Mouse (Mus musculus): ENCODE results near the gene Nos1ap. TPM values are rescaled to one million over a fixed set of nuclear protein-coding genes. Genes with fewer than 3 reads are reported as not detected.

Gene Nos1ap
- total RNA-seq, 2 experiments from 2014 or later: 21.8 to 24.0 TPM

DNA sequence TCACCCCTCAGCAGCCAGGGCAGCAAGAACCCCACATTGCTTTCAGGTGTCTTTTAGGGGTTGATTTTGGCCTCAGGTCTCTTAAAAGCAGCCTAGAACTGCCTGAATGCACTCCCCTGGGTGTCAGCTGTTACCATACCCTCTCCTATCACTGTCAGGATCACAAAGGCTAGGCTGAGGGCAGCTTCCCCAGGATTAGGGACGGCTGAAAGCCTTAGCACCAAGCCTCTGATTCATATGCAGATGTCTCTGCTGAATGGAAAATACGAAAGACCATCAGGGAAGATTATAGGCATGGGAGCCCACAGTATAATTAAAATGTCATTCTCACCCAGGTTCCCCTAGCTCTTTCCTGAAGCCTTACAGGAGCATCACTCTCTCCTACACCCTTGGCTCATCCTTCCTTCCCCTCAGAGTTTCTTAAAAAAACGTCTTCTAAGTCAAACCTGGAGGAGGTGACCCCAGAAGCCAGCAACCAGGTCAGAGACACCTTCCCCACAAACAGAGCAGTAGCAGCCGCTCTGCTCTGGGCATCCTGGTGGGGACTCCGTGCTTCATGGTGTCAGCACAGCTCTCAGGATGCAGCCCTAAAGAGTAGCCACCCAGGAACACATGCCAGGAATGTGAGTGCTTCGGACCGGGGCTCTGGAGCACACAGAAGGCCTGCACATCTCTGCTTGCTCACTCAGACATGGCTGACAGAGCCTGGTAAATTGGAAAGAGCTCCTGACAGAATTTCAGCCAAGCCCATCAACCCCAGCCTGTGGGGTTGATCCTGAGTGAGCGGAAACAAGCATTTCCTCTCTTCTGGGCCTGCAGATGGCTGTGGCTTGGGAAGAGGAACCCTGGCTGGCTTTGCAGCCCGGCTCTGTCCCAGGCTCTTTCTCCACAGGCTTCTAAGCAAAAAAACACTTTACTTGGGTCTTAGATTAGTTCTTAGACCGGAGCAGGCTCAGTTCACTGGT lies 111.7 kb downstream of the Nos1ap start:
- DNase-seq: peak; percentile 24 to 30

DNA sequence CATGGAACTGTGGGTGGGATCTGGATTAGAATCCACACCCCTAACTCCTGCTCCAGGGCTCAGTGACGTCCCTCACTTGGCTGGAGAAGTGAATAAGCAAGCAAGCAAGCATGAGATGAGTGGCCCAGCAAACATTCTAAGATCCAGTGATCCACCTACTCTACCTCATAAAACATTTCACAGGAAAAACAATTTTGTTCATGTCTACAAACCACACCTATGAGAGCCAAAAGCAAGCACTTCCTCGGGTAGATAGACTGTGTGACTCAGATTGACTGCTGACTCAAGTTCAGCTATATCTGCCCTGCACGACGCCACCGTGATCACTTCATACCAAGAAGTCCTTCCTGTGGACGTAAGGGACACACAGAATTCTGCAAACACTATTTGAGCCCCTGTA lies 116.2 kb downstream of the Nos1ap start:
- intact Hi-C loops (cut with DNase I): no loop called here
- DNase-seq: no peak

More for the DNA sequence above, 111.7 kb downstream of the Nos1ap start:
- intact Hi-C loops (cut with DNase I): no loop called here

DNA sequence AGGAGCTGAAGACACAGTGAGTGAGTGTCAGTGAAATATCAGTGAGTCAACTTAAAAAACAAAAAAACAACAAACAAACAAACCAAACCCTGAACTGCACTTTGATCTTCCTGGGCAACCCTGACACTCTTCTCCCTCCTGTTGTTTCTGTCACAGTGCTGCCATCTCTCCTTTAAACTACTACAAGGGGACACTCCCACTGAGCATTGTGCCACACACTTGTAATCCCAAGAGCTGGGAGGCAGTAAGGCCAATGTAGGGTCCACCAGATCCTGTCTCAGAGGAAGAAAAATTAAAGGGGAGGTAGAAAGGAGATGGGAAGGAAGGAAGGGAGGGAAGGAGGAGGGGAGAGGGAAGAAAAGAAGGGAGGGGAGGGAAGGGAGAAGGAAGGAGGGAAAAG lies 116.8 kb downstream of the Nos1ap start:
- intact Hi-C loops (cut with DNase I): no loop called here
- no peak for DNase-seq

DNA sequence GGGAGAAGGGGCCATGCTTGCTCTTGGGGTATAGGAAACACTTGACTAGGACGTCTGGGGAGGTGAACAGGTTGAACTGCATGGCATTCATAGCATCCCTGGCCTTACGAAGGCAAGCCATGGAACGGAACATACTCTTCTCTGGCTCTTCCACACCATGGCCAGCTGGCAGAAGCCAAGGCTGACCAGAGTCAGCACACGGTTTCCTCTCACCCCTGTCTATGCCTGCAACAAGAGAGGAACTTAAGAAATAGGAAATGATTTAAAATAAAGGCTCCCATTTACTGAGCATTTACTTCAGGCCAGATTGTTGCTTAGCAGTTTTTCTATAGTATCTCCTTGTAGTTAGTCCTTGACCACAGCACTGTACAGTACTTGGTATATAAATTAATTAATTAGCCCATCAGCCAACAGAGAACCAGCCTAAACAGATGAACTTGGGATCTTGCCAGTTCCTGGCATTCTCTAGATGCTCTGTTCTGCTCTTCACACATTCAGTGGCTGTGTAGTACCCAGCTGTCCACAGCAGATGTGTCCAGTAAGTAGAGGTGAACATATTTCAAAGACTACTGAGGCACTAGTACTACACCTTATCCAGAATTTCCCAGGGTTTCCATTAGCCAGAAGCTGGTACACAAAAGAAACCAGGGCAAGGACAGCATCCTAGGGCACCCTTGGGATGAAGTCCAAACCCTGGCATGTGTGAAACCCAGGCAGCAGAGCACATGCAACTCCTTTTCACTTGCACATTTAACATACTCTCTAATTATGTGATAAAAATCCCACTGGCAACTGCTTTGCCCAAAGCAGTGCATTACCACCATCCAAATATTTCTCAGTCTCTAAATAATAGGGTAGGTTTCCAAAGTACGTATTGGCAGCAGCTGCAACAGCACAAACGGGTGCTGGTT lies 123.3 kb downstream of the Nos1ap start:
- intact Hi-C loops (cut with DNase I): no loop called here
- DNase-seq: no peak

DNA sequence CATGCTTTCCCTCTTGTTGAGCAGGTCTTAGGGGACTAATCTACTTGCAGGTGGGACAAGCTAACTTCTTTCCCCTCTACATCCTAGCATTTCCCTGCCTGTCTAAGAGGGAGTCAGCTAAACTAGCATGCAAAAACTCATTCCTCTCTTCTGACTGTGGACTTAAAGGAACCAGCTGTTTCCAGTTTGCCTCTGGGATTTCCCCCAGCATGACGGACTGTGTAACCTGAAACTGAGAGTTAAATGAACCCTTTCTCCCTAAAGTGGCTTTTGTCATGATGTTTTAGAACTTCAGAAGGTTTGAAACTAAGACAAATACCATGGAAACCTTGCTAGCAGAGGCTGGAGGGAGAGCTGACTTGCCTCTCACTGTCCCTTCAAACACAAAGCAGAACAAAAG lies 127.5 kb downstream of the Nos1ap start:
- no peak for DNase-seq
- intact Hi-C loops (cut with DNase I): no loop called here

DNA sequence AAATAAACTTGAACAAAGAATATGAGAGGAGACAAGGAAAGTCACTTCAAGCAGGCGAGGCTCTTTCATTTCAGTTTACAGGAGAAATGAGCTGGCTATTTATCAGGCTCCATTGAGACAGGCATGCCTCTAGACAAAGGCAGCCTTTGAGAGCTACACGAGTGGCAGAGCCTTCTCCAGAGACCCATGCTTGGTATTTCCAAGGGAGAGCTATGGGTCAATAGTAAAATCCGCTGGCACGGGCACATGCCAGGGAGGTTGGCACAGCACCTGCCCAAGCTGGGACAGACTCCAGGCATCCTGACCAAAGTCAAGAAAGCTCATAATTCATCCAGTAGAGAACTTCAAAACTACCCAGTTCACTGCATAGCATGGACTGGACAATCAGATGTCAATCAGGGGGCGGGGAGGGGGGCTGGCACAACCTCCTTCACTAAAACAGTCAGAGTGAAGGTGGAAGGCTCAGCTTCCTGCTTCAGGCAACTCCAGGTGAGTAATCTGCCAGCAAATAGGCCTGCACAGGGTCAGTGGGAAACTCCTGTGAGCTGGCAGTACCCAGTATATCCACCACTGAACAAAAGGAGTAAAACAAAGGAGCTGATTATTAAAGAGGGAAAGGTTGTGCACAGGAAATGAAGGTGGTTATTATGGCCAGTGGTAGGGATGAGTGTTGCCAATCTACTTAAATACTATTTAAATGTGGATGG lies 129.6 kb downstream of the Nos1ap start:
- DNase-seq: peak in 1 of 2 experiments; percentile 44
- intact Hi-C loops (cut with DNase I): no loop called here

DNA sequence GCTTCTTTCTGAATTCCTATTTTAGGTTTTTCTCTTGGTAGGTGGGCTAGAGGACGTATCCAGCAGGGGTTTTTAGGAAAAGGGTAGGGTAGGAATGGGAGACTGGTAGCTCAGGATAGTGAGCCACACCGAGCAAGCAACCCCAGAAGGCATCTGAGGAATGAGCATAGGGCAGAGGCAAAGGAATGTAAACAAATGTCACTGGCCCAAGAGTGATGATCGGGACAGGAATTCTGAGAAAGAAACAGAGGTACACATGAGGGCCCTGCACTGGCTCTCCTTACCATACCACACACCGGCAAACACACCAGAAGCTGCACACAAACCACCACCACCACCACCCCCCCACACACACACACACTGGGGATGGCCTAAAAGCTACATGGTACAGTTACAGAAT lies 132.0 kb downstream of the Nos1ap start:
- intact Hi-C loops (cut with DNase I): no loop called here
- no peak for DNase-seq

DNA sequence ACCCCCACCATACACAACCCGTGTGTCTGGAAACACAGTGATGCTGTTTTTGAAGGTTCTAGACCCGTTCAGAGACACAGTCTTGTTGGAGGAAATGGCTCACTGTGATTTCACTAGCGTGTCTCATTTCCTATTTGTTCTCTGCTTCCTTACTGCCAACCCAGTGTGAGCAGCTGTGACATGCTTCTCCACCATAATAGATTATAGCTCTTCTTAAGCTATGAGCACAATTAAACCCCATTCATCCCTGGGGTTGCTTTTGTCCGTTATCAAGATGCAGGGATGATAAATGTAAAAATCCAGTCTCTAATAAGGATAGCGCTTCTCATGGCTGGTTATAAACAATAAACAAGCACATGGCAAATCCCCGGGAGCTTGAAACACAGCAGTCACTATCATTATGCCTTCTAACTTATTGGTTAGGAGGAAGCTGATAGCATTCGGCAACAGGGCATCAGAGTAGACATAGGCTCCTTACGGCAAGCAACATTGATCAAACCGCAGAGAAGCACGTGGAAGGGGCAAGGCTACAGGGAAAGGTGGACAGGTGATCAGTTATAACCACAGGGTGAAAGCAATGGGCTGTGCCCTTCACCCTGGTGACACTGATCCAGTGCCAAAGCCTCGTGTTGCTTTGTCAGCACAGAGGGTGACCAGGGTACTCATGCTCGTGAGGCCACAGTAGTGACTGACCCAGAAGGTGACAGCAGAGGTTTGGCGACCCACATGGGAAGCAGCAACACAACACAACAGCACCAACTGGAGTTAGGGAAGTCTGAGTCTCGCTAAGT lies 133.6 kb downstream of the Nos1ap start:
- no peak for DNase-seq
- intact Hi-C loops (cut with DNase I): no loop called here

DNA sequence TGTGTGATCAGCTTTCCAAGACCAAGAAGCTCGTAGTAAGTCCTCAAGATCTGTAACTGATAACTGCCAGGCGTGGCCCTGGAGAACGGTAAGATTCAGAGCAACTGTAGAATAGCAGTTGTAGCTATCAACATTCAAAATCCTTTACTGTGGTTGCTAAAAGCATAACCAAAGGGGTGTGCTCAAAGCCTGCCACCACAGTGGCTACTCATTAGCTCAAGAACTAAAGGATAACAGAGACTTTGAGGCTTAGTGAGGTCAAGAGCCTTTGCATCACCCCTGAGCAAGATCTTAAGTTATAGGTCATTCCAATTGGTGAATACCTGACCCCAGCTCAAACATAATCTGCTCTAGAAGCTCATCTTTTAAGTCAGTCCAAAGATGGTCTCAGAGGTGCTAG lies 134.3 kb downstream of the Nos1ap start:
- no peak for DNase-seq
- intact Hi-C loops (cut with DNase I): no loop called here

DNA sequence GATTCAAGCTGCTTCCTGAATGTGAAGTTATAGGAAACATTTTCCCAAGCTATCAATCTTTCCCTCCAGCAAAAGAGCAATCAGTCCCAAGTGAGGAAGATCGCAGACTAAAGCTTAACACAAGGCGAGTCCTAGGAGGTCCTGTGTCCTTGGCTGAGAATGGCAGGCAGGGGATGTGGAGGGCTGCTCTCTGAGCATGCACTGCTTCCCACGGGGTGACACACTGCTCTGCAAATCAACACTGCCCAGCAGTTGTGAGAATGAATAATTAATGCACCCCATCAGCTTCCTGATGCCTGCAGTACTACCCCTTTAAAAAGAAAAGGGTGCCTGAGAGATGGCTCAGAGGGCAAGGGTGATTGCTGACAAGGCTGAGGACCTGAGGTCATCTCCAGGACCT lies 136.2 kb downstream of the Nos1ap start:
- intact Hi-C loops (cut with DNase I): no loop called here
- DNase-seq: no peak

DNA sequence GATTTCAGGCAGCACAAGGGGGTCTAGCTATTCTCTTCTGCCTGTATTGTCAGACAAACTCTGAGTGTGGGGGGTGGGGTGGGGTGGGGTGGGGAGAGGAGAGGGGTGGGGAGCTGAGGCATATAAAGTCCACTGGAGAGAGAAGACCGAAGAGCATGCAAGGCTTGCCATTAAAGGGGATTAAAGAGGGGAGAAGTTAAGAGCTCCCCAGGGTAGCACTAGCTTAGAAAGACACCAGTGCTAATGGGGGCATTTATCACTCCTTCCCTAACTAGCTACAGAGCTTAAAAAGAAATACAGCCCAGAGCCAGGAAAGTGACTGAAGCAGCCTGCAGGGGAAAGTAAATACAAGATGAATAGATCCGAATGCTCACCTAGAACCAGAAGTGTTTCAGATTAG lies 141.4 kb downstream of the Nos1ap start:
- intact Hi-C loops (cut with DNase I): no loop called here
- no peak for DNase-seq

DNA sequence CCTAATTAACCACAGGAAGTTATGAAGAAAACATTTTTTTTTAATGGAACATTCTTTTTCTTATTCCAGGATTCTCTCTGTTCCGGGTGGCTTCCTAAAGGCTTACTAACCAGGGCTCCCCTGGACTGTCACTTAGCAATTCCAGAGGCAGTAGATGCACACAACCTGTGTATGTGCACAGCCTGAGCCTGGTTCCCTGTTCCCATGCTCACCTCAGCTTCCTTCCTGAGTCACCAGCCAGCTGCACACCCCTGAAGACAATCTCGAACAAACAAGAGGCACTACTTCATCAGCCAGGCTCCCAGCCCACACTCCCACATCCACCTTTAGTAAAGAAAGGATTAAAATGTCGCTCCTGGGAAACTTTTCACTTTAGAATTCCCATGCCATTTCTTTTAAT lies 144.2 kb downstream of the Nos1ap start:
- intact Hi-C loops (cut with DNase I): no loop called here
- DNase-seq: no peak

DNA sequence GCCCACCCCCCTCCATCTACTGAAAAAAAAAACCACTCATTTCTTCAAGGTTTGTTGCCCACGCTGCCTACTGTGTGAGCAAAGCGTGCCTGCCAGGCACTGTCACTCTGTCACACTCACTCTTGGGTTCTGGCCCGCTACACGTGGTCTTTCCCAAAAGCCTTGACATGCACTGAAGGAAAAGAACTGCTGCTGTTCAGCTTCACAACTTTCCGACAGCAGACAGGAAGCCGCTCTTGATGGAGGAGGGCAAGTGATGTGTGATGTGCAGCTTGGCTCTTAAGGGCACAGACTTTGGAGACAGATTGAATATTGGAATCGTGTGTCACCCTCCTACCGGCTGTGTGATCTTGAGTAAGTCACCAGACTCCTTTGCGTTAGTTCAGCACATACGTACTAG lies 149.3 kb downstream of the Nos1ap start:
- DNase-seq: no peak
- intact Hi-C loops (cut with DNase I): no loop called here

DNA sequence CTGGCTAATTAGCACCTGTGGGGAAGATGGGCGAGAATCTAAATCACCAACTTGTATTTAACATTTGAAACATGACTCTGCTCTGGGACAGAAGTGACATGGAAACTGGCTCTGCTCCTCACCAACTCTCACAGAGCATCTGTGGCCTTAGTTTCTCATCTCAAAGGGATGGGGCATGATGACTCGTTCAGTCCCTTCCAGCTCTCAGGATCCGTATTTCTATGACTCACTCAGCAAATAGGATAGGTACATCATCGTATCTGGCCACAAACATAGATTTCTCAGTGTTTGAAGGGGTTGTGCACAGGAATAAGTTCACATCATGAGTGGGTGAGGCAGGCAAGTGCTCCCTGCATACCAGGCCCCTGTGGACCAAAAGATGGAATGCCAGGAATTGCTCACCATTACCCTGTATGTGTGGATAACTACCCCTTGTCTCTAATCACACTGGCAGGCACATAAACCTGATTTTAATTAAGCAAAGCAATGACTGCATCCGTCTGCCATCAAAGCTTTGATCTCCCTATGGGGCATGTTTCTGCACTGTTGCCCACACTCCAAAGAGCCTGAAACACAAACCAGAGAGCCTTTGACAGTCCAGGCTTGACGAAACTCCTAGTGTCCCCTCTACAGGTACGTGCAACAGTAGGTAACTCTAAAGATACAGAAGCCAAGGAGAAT lies 151.1 kb downstream of the Nos1ap start:
- DNase-seq: no peak
- intact Hi-C loops (cut with DNase I): no loop called here

DNA sequence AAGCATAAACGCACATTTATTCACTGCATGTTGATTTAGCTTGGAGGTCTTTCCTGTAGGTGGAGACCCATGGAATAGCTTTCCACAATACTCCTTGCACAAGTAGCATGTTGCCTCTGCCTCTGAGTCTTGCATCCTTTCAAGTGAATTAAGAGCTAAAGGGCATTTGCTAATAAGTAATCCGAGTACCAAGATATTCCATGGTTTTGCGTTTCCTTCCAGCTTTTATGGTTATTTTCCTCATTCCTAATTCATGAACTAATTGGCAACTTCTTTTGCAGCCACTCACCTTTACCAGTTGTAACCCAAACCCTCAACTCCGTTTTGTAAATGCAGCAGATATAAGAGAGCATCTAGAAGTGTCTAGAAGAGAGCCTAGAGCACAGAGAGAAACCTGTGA lies 155.5 kb downstream of the Nos1ap start:
- intact Hi-C loops (cut with DNase I): no loop called here
- DNase-seq: no peak

DNA sequence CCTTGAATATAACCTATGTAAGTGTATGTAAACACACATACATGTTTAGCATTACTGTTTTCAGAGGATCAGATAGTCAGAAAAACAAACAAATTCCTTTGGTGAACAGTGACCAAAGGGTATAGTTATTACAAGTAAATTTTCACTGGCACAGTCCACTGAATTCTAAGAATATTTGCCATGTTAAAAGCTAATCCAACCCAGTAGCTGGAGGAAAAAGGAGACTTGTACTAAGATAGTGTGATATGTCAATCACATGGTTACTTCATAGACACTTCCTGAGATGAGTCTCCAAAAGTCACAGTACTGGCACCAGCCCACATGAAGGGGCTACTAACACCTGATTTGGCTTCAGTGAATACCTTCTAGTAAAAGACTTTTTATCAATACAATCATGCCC lies 156.0 kb downstream of the Nos1ap start:
- no peak for DNase-seq
- intact Hi-C loops (cut with DNase I): no loop called here

DNA sequence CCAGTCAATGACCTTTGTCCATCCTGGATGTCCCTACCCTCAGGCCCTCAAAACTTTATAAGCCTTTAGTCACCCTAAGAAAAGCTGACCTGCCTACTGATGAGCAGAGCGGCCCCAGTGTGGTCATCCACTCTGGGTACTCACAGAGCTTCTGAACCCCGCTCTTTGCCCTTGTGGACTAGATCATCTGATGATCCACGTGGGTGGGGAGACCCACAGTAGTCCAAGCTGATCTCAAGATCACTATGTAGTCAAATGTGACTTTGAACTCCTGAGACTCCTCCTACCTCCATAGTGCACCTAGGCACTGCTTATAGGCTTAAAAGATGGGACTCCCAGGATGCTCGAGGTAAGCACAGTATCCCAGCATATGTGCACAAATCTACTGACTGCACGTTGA lies 157.4 kb downstream of the Nos1ap start:
- no peak for DNase-seq
- intact Hi-C loops (cut with DNase I): no loop called here

DNA sequence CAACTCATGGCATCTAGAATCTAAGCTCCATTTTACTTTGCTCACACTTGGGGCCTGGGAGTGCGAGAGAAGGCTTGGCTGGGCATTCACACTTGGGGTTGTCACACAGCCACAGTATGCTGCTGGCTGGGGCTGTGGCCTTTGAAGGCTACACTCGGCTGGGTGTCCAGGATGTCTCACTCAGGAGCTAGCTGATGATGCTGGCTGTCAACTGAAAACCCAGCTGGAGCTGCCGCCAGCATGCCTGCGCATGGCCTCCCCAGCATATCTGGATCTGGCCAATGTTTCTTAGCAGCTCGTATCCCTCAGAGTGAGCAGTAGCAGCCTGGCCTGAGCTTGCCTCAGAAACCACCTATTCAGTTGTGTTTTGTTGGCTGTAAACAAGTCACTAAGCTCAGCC lies 158.3 kb downstream of the Nos1ap start:
- DNase-seq: peak; percentile 6 to 15
- intact Hi-C loops (cut with DNase I): no loop called here

DNA sequence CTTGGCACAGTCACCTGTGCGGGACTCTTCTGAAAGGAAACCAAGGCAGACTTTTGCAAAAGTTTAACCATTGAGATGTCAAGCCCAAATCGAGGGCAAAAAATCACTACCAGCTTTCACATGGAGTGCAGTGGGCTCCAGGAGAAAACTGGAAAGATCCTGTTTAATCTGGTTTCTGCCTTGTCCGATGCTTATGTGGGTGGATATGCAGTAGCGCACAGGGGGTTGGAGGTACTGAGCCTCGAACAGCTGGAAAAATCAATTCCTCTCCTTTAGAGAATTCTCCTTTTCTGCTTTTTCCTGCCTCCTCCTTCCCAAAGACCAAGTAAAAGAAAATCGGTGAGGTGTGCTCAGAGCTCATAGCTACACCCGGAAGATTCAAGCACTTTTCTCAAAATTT lies 159.0 kb downstream of the Nos1ap start:
- no peak for DNase-seq

More for the DNA sequence above, 159.0 kb downstream of the Nos1ap start:
- intact Hi-C loops (cut with DNase I): no loop called here
